Mouse (Mus musculus): ENCODE data around the gene Fam151b.

The Fam151b gene

DNA sequence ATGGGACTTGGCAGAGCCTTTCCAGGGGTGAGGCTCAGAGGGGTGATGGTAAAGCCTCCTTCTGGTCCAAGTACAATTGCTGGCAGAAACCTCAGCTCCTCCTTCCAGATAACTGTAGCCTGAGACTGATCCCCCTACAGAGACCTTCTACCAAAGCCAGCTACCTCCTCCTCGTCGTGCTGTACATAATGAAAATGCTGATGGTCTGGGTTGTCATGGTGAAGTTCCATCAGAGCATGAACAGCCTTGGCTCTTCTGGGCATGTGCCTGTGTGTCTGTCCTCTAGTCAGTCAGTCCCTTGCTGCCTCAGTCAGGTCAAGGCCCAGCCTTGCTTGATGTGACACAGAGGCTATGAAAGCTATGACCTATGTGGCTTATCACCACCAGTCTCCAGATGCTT, 73.3 kb downstream of the Fam151b start:
- no peak for DNase-seq

DNA sequence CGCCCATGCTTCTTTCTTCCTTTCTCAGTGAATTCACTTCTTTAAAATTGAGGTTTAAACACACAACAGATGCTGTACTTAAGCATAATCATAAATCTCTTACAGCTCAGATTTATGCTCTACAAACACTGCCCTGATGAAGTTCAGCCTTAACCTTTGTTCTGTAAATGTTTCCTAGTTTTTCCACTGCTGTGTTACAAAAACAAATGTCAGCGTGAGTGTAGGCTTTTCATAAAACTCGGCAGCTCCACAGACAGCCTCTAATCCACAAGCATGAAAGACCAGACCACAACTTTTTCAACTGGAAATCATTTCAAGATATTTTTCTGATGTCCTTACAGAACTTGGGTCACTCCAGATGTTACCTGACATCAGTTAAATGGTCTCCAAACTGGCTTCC, 80.3 kb downstream of the Fam151b start:
- no peak for DNase-seq

DNA sequence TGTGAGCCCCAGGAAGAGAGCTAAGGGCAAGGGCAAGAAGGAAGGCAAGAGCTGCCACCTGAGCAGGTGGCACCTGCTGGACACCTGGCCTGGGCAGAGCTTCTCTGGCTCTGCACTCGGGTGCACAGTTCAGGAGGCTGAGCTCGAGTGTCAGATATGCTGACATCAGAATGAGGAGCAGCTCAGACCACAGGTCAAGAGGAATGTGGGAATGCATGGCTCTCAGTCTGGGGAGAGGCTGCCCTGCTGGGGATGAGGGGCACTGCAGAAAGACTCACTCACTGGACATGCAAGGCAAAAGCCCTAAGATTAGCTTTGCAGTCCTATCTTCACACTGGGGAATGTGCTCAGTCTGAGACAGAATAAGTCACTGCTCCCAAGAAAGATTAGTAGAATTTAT, 81.8 kb downstream of the Fam151b start:
- DNase-seq, result no peak
